Mouse (Mus musculus) heart, postnatal 0 days (tissue): ENCODE measurements around the gene Spsb3. TPM values are rescaled to one million over a fixed set of nuclear protein-coding genes. Genes with fewer than 3 reads are reported as not detected.

ENCODE experiments used
- ATAC-seq: fragments of 200-750 bp; cut with Nextera tagmentation; 2 replicates; pipeline ENCODE4 v1.8.0; 2017; ENCODE audit warnings: low read depth, moderate number of reproducible peaks, moderate library complexity; ENCODE audit not compliant: insufficient read depth
- DNase-seq: peaks from one replicate; pipeline ENCODE4 v3.0.0-alpha.2; 2016; ENCODE audit warnings: low spot score
- H3K27ac ChIP-seq: fragments of 300-500 bp; sonication (generic); 2 replicates; pipeline ENCODE4 v1.5.1; 2014; ENCODE audit warnings: low read depth, mild to moderate bottlenecking
- H3K27me3 ChIP-seq: fragments of 300-500 bp; sonication (generic); 2 replicates; pipeline ENCODE4 v1.6.1; 2014; ENCODE audit warnings: low read length, mixed read lengths; ENCODE audit not compliant: control insufficient read depth, insufficient read depth
- H3K36me3 ChIP-seq: fragments of 300-500 bp; sonication (generic); replicated peaks from 2 replicates; pipeline ENCODE4 v1.6.1; 2014; ENCODE audit warnings: low read length, mixed read lengths; ENCODE audit not compliant: control insufficient read depth, insufficient read depth
- H3K4me1 ChIP-seq: fragments of 300-500 bp; sonication (generic); 2 replicates; pipeline ENCODE4 v1.6.1; 2014; ENCODE audit warnings: antibody characterized with exemption; ENCODE audit not compliant: control insufficient read depth, insufficient read depth
- H3K4me2 ChIP-seq: fragments of 300-500 bp; sonication (generic); 2 replicates; pipeline ENCODE4 v1.6.1; 2014; ENCODE audit warnings: low read depth, mild to moderate bottlenecking, low read length, moderate library complexity
- H3K4me3 ChIP-seq: fragments of 300-500 bp; sonication (generic); 2 replicates; pipeline ENCODE4 v1.5.1; 2014; ENCODE audit warnings: low read depth, low read length
- H3K9ac ChIP-seq: fragments of 300-500 bp; sonication (generic); replicated peaks from 2 replicates; pipeline ENCODE4 v1.6.1; 2014; ENCODE audit warnings: low read depth, low read length, mixed read lengths
- H3K9me3 ChIP-seq: fragments of 300-500 bp; sonication (generic); replicated peaks from 2 replicates; pipeline ENCODE4 v1.6.1; 2016; ENCODE audit warnings: low read length; ENCODE audit not compliant: control insufficient read depth
- CTCF ChIP-seq: IDR thresholded peaks from 2 replicates; pipeline ENCODE4 v1.5.1; 2016; ENCODE audit warnings: antibody characterized with exemption, control low read depth, low read depth
- EP300 ChIP-seq: IDR thresholded peaks from 2 replicates; pipeline ENCODE4 v1.6.1; 2016; ENCODE audit warnings: antibody characterized with exemption, low read depth
- WGBS: fragments of 180-500 bp; shearing (Covaris S2); extraction: QIAGEN DNeasy Blood & Tissue Kit; methylation state at CpG from one replicate; pipeline ENCODE4 v1.1.7; 2014; 5-methylcytosine and 5-hydroxymethylcytosine counted together
- polyA plus RNA-seq: library from polyadenylated mRNA; unstranded; fragments of >200 nt; fragmentation: Nextera tagmentation; extraction: Ambion mirVana; gene quantifications from 2 replicates; pipeline ENCODE4 v1.2.1, GENCODE M21; 2015
- total RNA-seq: library from RNA; depleted of rRNA; stranded (reverse); fragments of >200 nt; gene quantifications from 2 replicates; pipeline ENCODE4 v1.2.3, GENCODE M21; 2014; ENCODE audit warnings: low replicate concordance

The Spsb3 gene
- total and polyA plus RNA-seq, 2 experiments from 2014 or later: 40.2 to 74.6 TPM

DNA sequence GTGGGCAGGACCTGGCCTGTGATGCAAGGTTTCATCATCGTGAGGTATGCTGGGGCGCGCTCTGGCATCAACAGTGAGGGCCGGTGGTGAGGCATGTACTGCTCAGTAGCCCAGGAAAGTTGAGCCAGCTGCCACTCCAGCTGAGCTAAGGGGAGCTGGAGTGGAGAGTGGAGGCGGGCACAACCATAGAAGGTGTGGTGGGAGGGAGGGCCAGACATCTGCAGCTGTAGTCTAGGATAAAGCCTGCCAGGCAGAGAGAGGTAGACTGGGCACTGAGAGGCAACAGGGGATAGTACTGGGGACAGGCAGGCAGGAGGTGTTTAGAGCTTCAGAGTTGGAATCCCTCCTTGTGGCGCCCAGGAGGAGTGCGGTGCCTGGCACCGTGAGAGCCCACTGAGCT, 26.4 kb upstream of the Spsb3 start:
- 89% methylated on average over 8 of the region's 8 CpGs for WGBS
- Histone ChIP-seq H3K4me3 (no peak overlapping the region), H3K27ac (no peak overlapping the region), H3K36me3 (peaks cover 57% of the 10 kb centered on the region), H3K9ac (no peak overlapping the region), H3K4me1 (no peaks in the 10 kb centered on the region), H3K27me3 (no peaks in the 10 kb centered on the region), H3K9me3 (no peaks in the 10 kb centered on the region), H3K4me2 (no peak overlapping the region)
- TF ChIP-seq EP300 (no peak), CTCF (no peak)
- DNase-seq: no peak
- ATAC-seq: no peak

GRCm38 (mm10) chr17:24861785-24862184, 24.7 kb upstream of the Spsb3 start:
- Histone ChIP-seq H3K36me3 (peaks cover 51% of the 10 kb centered on the region), H3K27ac (no peak overlapping the region), H3K9ac (no peak overlapping the region), H3K9me3 (no peaks in the 10 kb centered on the region), H3K4me2 (no peak overlapping the region), H3K4me3 (no peak overlapping the region), H3K4me1 (no peaks in the 10 kb centered on the region), H3K27me3 (no peaks in the 10 kb centered on the region)
- DNase-seq: no peak
- TF ChIP-seq EP300 (no peak), CTCF (no peak)
- ATAC-seq: no peak
- 94% methylated on average over 3 of the region's 3 CpGs for WGBS

- H3K4me1 ChIP-seq: no peaks in the 10 kb centered on the region
- H3K9ac ChIP-seq: no peak within 1 kb of the TSS
- peaks cover 32% of the 10 kb centered on the region for H3K36me3 ChIP-seq
- no peak within 1 kb of the TSS for H3K27ac ChIP-seq
- WGBS: 85% methylated on average over 8 of the region's 8 CpGs
- TF ChIP-seq CTCF (no peak), EP300 (no peak)
- H3K9me3 ChIP-seq: no peaks in the 10 kb centered on the region
- ATAC-seq (no peak), DNase-seq (no peak)
- H3K4me3 ChIP-seq: no peak within 1 kb of the TSS
- H3K27me3 ChIP-seq: no peaks in the 10 kb centered on the region
- H3K4me2 ChIP-seq: no peak within 1 kb of the TSS
Measured at GRCm38 (mm10) chr17:24865776-24866175, 20.7 kb upstream of the Spsb3 start, which contains the start of gene Igfals. Gene Igfals (plus strand): TSS chr17:24865997.

DNA sequence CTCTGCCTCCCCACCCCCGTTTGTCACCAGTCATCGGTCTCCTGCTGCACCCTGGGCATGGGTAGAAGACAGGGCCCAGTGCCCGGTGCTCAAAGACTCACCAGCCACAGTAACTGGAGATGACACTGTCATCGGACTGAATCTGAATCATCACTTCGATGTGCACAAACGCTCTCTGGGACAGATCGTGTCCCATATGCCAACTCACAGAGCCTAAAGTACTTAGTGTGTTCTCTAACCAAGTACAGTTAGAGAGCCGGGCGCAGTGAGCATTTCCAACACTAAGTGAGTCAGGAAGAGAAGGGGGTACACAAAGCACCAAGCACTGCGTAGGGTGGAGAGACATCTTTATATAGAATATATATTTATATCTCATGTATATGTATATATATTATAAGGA, 18.5 kb upstream of the Spsb3 start:
- Histone ChIP-seq H3K27me3 (no peaks in the 10 kb centered on the region), H3K27ac (no peak overlapping the region), H3K9me3 (no peaks in the 10 kb centered on the region), H3K4me1 (no peaks in the 10 kb centered on the region), H3K36me3 (peaks cover 10% of the 10 kb centered on the region), H3K9ac (no peak overlapping the region), H3K4me2 (no peak overlapping the region), H3K4me3 (no peak overlapping the region)
- no peak for TF ChIP-seq EP300
- TF ChIP-seq CTCF: no peak
- 86% methylated on average over 10 of the region's 10 CpGs for WGBS
- no peak for DNase-seq
- no peak for ATAC-seq

GRCm38 (mm10) chr17:24873695-24874404, 12.6 kb upstream of the Spsb3 start:
- Histone ChIP-seq H3K4me1 (no peaks in the 10 kb centered on the region), H3K9me3 (no peaks in the 10 kb centered on the region), H3K4me2 (no peak overlapping the region), H3K9ac (no peak overlapping the region), H3K27ac (no peak overlapping the region), H3K27me3 (no peaks in the 10 kb centered on the region), H3K36me3 (no peaks in the 10 kb centered on the region), H3K4me3 (no peak overlapping the region)
- WGBS: 34% methylated on average over 4 of the region's 4 CpGs
- TF ChIP-seq EP300 (no peak), CTCF (no peak)
- no peak for DNase-seq
- ATAC-seq: no peak

DNA sequence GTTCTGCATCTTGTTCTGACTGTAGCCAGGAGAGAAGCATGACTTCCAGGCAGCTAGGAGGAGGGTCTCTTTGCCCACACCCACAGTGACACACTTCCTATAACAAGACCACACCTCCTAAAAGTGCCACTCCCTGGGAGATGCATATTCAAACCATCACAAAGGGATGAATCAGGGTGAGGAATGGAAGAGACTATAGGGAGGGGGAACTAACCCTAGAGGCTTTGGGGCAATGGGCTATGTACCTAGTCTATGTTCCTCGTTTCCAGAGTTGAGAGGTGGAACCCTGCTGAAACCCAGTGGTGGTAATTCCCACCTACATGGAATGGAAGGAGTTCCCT, 12.1 kb upstream of the Spsb3 start:
- Histone ChIP-seq H3K9ac (no peak overlapping the region), H3K36me3 (no peaks in the 10 kb centered on the region), H3K27ac (no peak overlapping the region), H3K9me3 (no peaks in the 10 kb centered on the region), H3K4me2 (no peak overlapping the region), H3K4me1 (no peaks in the 10 kb centered on the region), H3K4me3 (no peak overlapping the region), H3K27me3 (no peaks in the 10 kb centered on the region)
- no peak for ATAC-seq
- TF ChIP-seq CTCF (no peak), EP300 (no peak)
- 21% methylated on average over 1 of the region's 1 CpGs for WGBS
- no peak for DNase-seq
